Mouse (Mus musculus): ENCODE measurements around the gene Chrm4.

Chrm4 gene

GRCm38 (mm10) chr2:91963443-91963932, 36.4 kb downstream of the Chrm4 start:
- DNase-seq (ENCODE audit: low spot score in 2 of 2): peak; percentile 95

DNA sequence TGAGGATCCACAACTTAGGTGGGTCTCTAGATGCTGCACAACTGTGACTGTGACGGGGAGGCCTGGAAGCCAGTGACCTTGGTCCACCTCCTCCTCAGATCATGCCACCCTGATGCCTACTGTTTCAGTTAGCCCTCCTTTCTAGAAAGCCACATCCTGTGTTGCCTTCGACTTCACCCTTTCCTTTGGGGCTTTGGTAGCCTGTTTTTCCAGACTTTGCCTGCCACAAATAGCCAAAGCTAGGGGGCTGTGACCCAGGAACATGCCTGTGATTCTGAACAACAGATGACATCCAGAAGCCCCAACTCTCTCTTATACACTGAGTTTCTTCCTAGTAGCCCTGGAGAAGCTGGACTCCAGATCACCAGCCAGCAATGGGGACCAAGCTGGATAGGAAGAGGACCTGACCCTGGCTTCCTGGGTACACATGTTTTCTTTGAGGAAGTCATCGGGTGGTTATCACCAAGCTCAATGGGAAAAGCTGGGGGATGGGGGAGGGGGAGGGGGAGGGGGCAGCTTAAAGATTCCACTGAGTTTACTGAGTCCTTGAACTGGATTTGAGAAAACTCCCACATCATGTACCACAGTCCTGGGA, 37.7 kb downstream of the Chrm4 start:
- no peak for DNase-seq (ENCODE audit: low spot score in 2 of 2)

- DNase-seq (ENCODE audit: low spot score in 2 of 2): peak; percentile 49 to 64
These were observed 38.4 kb downstream of the Chrm4 start for GRCm38 (mm10) chr2:91965417-91965816.

GRCm38 (mm10) chr2:91966367-91966766, 39.3 kb downstream of the Chrm4 start:
- no peak for DNase-seq (ENCODE audit: low spot score in 2 of 2)

GRCm38 (mm10) chr2:91967962-91968361, 40.9 kb downstream of the Chrm4 start:
- DNase-seq (ENCODE audit: low spot score in 2 of 2): no peak

GRCm38 (mm10) chr2:91971231-91972097, 44.4 kb downstream of the Chrm4 start:
- DNase-seq (ENCODE audit: low spot score in 2 of 2): no peak

DNA sequence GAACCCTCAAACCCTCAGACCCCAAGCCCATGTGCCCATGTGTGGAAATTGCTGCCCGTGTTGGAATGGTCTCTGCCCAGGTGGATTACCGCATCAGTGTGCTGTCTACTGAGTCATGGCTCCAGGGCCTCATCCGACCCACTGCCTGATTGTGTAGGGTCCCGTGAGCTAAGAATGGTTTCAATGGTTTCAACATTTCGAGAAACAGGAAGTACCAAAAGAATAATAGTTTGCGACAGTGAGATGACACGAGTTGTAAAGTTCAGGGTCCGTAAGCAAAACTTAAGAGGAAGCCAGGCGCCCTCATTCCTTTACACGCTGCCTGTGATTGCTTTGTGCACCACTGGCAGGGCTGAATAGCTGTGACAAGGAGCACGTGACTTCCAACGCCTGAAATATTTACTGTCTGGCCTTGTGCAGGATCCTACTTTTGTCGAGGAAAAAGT, 45.1 kb downstream of the Chrm4 start:
- DNase-seq (ENCODE audit: low spot score in 2 of 2): no peak

- no peak for DNase-seq (ENCODE audit: low spot score in 2 of 2)
These were observed 46.5 kb downstream of the Chrm4 start for GRCm38 (mm10) chr2:91973416-91974135.

DNA sequence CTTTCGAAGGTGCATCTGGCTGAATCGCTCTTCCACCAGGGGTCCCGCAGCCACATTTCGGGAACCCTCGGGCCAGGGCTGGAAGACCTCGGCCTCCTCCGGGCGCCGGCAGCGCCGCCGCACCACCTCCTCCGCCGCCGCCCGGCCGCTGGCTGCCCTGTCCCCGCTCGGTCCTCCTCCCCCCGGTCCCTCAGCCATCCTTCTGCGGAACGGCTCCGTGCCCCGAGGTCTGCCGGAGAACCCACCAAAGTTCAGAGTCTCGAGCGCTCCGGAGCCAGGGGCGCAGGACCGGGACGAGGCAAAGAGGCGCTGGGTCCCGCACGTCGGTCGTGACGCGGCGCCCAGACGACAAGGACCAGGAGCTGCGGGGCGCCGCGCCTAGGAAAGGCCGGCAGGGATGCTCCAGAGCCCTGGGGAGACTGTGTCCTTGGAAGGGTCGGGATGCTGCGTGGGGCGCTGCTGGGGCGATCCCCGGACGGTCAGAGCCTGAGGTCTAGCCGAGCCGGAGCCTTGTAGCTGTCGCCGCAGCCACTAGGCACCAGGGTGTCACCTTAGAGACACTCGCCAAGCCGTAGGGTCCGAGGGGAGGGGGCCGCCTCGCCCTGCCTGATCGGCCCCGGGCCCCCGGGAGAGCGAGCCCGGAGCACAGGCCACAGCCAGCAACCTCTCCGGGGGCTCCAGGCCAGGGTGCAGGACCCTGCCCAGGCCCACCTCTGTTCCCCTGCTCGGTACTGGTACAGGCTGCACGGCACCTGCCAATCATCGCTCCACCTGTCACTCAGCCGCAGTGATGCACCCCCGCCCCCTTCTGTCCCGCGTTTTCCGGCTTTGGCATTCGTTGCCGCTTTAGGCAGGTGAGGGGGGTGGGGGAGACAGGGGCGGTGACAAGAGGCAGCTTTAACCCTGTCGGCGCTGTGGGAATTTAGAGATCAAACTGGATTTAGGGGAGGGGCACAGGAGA, 48.8 kb downstream of the Chrm4 start, which contains the start of gene Dgkz:
Gene Dgkz, minus strand, starts transcription at position 284 of the 961 bp plus-strand sequence.
- DNase-seq (ENCODE audit: low spot score in 2 of 2): no peak

- no peak for DNase-seq (ENCODE audit: low spot score in 2 of 2)
These were observed 50.9 kb downstream of the Chrm4 start for GRCm38 (mm10) chr2:91977960-91978359.

All from urinary bladder, adult 18-20 months (tissue).